Mouse (Mus musculus) lung, adult 2 months (tissue): ENCODE data around the gene Slk. TPM values are rescaled to one million over a fixed set of nuclear protein-coding genes. Genes with fewer than 3 reads are reported as not detected.

Experiments used
- DNase-seq: peaks from one replicate; pipeline ENCODE4 v3.0.0; 2022
- H3K4me1 ChIP-seq: fragments of 200-500 bp; 2 replicates; pipeline ENCODE4 v1.6.1; 2011; ENCODE audit warnings: low read length; ENCODE audit not compliant: control insufficient read depth, insufficient read depth
- H3K4me3 ChIP-seq: fragments of 200-500 bp; replicated peaks from 2 replicates; pipeline ENCODE3; 2011; ENCODE audit warnings: low read depth, mild to moderate bottlenecking, control low read depth, low read length; ENCODE audit errors: extremely low read depth
- CTCF ChIP-seq: fragments of 200-500 bp; IDR thresholded peaks from 2 replicates; pipeline ENCODE4 v1.5.1; 2011; ENCODE audit warnings: mild to moderate bottlenecking, low read length, control low read depth; ENCODE audit not compliant: insufficient read depth
- POLR2A ChIP-seq: fragments of 200-500 bp; IDR thresholded peaks from 2 replicates; pipeline ENCODE4 v1.6.1; 2011; ENCODE audit warnings: low read depth, mild to moderate bottlenecking, control low read depth, low read length, borderline replicate concordance; ENCODE audit errors: extremely low read depth
- WGBS: fragments of 180-500 bp; shearing (Covaris S2); methylation state at CpG from one replicate; pipeline ENCODE4 v1.1.7; 2018; 5-methylcytosine and 5-hydroxymethylcytosine counted together
- polyA plus RNA-seq: library from polyadenylated mRNA; depleted of rRNA; stranded (reverse); fragments of >200 nt; gene quantifications from 2 replicates; pipeline ENCODE4 v1.2.3, GENCODE M21; 2012

Gene Slk
- polyA plus RNA-seq, 1 experiment: 18.3 TPM

DNA sequence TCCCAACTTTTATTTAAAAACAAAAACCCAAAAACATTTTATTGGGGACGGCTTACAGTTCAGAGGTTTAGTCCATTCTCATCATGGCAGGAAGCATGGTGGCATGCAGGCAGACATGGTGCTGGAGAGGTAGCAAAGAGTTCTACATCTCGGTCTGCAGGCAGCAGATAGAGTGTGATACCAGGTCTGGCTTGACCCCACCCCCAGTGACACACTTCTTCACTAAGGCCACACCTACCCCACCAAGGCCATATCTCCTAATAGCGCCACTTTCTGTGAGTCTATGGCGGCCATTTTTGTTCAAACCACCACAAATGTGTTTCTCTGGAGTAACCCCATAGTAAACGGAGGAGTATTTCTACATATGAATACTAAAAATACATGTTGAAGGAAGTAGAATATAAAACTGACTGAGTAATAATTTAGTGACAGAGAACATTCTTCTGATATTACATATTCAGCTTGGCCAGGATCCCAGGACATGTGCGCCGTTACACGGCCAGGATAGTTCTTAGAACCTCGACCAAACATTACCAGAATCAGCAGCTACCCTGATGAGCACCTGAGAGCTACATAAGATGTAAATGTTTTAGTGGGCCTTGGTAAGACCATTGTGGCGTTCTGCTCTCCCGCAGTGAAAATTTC, 30.9 kb upstream of the Slk start:
- TF ChIP-seq CTCF (no peak), POLR2A (no peak)

DNA sequence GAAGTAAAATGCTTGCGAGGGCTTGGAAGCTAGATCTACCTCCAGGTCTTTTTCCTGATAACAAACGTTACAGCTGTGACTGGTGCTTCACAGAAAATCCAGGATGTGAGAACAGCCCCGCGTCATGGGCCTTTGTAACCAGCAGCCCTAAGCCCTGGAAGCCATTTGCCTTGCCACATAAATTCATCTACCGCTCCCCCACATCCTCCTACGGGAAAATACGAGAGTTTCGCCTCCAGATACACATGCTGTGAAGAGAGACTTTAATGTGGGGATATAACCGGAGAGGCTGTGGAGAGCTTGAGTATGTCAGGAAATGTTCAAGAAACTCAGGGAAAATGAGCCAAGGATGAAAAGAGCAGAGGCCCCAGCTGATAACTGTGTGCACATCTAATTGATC, 30.3 kb upstream of the Slk start:
- Histone ChIP-seq H3K4me1 (no peaks in the 10 kb centered on the region), H3K4me3 (no peak overlapping the region)
- TF ChIP-seq POLR2A (no peak), CTCF (no peak)
- DNase-seq: no peak
- 88% methylated on average over 9 of the region's 9 CpGs for WGBS

More for the DNA sequence above, 30.9 kb upstream of the Slk start:
- WGBS: 80% methylated on average over 11 of the region's 11 CpGs
- Histone ChIP-seq H3K4me3 (no peak overlapping the region), H3K4me1 (no peaks in the 10 kb centered on the region)
- no peak for DNase-seq

DNA sequence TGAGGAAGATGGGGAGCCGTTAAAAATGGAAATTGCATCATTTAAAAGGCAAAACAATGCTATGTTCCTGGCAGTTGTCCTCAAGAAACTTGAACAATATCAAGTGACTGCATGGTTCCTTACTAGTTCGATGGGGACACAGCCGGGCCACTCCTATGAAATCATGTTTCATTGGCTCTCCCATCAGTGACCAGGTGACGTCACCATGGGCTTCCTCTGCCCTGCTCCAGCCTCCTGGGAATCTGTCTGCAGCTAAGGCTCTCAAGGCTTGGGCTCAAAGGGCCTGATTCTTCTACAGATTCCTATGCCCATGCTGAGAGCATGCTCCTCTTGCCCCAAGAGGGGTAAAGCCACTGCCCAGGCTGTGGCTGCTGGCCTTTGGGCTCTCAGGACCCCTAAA, 29.9 kb upstream of the Slk start:
- WGBS: 76% methylated on average over 4 of the region's 4 CpGs
- no peak for DNase-seq
- Histone ChIP-seq H3K4me1 (no peaks in the 10 kb centered on the region), H3K4me3 (no peak overlapping the region)
- TF ChIP-seq POLR2A (no peak), CTCF (no peak)

DNA sequence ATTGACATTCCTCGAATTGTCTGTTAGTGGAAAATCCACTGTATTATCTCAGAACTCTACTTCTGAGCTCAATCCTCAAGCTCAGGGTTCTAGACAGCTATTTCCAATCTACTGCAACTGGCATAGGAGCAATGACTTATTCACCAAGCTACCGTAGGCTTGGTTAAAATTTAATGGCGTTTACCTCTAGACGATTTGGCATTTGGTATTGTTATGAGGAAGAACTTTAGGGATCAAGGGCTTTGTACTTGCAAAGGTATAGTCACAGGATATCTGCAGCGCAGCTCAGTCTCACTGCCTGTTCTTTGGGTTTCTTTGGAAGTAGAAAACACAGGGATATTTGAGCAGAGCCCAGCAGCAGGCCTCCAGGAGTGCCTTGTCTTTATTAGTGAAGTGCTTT, 20.3 kb upstream of the Slk start:
- TF ChIP-seq POLR2A (no peak), CTCF (no peak)
- Histone ChIP-seq H3K4me1 (no peaks in the 10 kb centered on the region), H3K4me3 (no peak overlapping the region)
- no peak for DNase-seq
- WGBS: 77% methylated on average over 5 of the region's 5 CpGs

DNA sequence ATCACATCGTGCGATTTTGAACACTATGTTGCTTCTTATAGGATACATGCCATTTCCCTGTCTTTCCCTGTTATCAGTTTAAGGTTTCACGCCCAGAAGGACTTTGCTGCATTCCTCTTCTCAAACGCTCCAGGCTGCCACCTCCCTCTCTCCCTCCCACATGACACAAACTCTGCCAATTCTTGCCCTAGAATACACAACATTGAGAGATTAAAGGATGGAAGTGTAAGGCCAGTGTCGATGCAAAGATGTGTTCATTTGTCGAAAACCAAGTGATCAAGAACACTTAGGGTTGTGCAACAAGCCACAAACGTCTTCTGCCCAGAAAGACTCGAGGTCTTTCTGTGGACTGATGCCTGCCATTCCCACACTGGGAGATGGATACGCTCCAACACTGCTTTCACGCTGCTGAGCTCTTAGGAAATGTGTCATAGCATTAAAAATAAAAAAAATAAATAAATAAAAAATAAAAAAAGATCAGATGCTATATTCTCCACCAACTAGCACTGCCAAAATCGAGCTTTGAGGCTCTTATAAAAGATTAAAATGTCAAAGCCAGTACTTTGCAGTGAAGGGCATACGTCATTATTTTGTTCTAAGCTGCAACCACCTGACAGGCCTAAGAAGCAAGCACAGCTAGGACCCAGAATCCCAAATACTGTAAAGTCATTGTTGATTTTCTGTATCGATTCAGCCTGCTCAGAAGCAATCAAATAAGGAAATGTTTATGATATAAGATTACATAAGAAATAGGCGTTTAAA, 19.5 kb upstream of the Slk start:
- H3K4me1 ChIP-seq: no peaks in the 10 kb centered on the region
- 47% methylated on average over 14 of the region's 14 CpGs for WGBS
- no peak for TF ChIP-seq POLR2A
- no peak for DNase-seq
- no peak overlapping the region for H3K4me3 ChIP-seq

DNA sequence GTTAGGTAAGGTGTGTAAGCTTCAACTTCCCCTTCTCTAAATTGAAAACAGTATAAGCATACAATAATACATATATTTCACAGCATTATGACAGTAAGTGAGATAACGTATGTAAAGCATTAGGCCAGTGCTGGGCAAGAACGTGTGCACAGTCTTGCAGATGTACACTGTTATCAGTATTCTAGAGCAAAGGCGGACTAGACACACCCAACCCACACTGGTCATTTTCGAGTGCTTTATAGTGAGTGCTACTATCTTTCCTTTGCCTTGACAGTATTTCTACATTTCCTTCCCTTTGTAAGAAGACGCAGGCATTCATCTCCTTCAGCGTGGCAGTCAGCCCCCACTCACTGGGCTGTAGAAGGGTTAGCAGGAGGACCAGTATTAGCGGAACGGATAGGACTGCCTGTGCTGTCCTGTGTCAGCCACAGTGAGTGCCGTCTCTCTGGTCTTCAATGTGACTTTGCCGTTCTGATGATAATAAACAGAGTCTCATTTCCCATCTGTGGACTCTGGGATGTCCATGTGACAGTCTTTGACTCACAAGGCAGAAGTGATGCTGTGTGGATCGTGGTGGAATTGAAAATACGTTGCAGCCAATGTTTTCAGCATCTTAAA, 18.8 kb upstream of the Slk start:
- 82% methylated on average over 12 of the region's 12 CpGs for WGBS

DNA sequence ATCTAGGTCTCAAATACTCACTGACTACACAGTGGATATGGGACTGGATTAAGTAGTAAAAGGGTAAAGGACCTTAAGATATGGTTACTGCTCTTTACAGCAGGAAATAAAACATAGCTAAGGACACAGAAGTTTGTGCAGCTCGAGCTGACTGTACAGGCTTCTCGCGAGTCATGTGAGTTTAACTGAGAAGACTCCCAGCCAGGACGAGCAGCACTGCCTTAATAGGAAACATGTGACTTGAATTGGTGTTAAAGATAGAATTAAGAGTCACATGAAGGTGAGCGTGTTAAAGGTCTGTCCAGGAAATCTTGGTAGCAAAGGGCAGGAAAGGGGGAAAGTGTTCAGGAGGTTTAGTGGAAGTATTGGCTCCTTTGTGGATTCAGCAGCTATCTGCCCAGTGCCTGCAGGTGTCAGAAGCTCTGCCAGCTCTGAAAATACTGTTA, 17.5 kb upstream of the Slk start:
- TF ChIP-seq CTCF (no peak), POLR2A (no peak)
- DNase-seq: no peak
- no peaks in the 10 kb centered on the region for H3K4me1 ChIP-seq
- H3K4me3 ChIP-seq: no peak overlapping the region
- 47% methylated on average over 5 of the region's 5 CpGs for WGBS

More for the DNA sequence above, 18.8 kb upstream of the Slk start:
- Histone ChIP-seq H3K4me1 (no peaks in the 10 kb centered on the region), H3K4me3 (no peak overlapping the region)
- no peak for DNase-seq
- TF ChIP-seq POLR2A (no peak), CTCF (no peak)

DNA sequence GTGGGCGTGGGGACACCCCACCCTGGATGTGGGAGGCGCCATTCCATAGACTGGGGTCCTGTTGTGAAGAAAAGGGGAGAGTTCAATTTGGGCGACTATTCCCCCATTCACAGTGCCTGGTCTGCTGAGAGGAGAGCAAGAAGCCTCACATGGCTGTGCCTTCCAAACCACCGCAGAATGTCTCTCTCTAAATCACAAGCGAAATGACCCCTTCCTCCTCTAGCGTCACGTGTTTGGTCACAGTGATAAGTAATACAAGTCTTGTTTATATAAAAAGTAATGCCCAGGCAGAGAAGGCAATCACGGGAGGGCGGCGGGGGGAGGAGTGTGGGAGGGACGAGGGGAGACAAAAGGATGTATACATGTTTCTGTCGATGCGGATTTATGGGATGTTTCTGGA, 15.8 kb upstream of the Slk start:
- Histone ChIP-seq H3K4me1 (no peaks in the 10 kb centered on the region), H3K4me3 (no peak overlapping the region)
- 48% methylated on average over 13 of the region's 13 CpGs for WGBS
- no peak for DNase-seq
- TF ChIP-seq POLR2A (no peak), CTCF (no peak)

DNA sequence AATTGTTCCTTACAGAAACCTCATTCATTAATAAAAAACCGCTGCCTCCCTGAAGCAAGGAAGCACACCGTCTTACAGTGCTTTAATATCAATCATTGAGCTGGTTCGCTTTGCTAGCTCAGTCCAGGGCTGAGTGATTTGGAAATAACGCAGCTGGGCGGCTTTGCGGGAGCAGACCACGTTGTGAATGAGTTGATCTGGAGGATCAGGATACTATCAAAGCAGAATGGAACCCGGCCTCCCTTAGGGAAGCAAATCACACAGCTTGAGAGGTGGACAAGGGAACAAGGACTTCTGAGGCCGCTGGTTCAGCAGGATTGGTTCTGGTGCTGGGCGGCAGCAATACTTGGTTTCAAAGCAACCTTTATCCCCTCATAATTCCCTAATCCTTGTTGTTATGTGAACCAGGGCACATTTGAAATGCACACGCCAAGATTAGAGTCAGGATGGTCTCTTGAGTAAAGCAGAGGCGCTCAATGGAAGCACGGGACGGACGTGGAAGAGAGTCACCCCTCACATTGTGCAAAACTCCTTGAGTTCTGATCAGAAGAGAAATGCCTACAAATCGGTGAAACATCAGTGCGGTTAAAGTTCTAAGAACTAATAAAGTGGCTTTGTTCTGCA, 14.3 kb upstream of the Slk start:
- Histone ChIP-seq H3K4me1 (no peaks in the 10 kb centered on the region), H3K4me3 (no peak overlapping the region)
- no peak for DNase-seq
- no peak for TF ChIP-seq CTCF
- no peak for TF ChIP-seq POLR2A
- WGBS: 77% methylated on average over 17 of the region's 17 CpGs

DNA sequence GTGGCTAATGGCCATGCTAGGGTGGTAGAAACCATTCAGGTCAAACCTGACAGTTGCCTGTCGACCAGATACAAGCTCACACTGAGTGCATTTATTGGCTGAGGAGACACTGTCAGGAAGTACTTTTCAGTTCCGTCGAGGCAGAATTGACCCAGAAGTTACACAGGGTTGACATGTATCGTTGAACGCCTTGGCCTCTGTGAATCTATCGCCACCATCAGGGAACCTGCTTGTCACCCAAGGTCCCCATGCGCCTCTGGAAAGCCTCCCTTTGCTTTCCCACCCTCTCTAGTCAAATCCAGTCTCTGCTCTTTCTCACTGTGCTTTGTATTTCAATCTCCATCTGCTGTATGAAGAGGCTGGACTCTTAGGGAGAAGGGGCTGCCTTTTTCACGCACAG, 13.5 kb upstream of the Slk start:
- Histone ChIP-seq H3K4me1 (no peaks in the 10 kb centered on the region), H3K4me3 (no peak overlapping the region)
- TF ChIP-seq CTCF (no peak), POLR2A (no peak)
- 86% methylated on average over 8 of the region's 8 CpGs for WGBS
- DNase-seq: no peak
